Mouse (Mus musculus): ENCODE results near the gene Plekhs1. TPM values are rescaled to one million over a fixed set of nuclear protein-coding genes. Genes with fewer than 3 reads are reported as not detected.
"Not testable (repeated sequence)": the region's sequence is repeated elsewhere in the genome, so short reads cannot be mapped to it uniquely, and the experiment has no call there.

Gene Plekhs1
- total RNA-seq, 2 experiments from 2014 or later = 0.07 to 0.50 TPM

DNA sequence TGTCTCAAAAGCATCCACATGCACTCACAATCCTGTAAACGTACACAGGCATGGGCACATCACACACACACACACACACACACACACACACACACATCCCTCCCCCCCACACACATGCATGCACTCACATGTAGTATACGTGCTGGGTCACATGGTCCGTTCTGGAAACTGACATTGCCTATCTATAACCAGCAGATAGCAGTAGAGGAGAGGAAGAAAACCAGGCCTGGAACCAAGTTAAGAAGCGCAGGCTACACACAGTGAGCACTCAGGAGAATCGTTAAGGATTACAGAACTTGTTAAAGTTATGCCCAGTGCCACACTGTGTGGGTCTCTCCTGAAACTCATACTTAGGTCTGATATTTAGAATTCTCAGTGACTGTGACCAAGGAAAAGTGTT is 41.6 kb downstream of the Plekhs1 start:
- intact Hi-C loops (cut with DNase I); DNase-seq: not testable (repeated sequence)

DNA sequence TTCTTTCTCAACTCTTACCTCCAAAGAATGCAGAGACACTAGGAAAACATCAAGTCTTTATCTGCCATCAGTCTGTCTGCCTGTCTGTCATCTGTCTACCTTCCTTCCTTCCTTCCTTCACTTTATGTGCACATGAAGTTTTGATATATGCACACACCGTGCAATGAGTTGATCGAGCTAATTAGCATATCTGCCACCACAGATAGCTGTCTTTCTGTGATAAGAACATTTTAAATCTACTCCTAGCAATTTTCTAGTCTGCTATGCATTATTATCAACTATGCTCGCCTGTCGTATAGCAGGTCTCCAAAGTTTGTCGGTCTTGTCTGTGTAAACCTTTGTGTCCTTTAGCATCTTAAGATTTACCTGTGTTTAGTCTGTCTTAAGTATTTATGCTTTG is 42.1 kb downstream of the Plekhs1 start:
- intact Hi-C loops (cut with DNase I) = not testable (repeated sequence)

DNA sequence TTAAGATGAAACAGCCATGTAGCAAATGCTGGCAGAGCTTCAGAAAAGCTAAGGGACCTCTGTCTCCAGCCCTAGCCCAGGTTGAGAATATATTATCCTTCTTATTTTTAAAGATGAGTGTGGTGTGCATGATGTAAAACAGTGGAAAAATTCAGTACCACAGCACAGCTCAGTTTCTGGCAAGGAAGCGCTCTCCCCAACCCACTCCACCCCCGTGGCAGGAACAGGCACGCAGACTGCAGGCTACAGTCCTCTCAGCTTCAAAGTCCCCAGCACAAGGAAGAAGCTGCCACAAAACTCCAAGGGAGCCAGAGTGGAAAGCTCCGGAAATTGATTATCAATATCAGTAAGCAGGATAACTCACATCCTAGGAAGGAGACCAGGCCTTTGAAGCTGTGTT is 49.8 kb downstream of the Plekhs1 start:
- DNase-seq; intact Hi-C loops (cut with DNase I): not testable (repeated sequence)

More for the DNA sequence above, 42.1 kb downstream of the Plekhs1 start:
- not testable (repeated sequence) for DNase-seq

DNA sequence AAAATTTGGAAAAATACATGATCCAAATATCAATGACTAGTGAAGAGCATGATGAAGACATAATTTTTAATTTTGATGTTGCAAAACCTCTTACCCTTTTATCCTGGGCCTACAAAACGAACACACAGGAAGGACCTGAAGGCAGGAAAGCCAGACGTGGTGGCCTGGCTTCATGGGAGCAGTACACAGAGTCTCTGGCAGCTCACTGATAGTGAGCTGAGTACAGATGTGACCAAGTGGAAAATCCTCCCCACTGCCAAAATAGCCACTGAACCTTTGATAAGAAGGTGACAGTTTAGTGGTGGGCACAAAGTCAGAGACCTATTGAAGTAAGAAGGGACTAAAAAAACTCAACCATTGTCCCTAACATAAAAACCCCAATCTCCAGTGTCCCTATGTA is 52.1 kb downstream of the Plekhs1 start:
- DNase-seq; intact Hi-C loops (cut with DNase I): not testable (repeated sequence)

DNA sequence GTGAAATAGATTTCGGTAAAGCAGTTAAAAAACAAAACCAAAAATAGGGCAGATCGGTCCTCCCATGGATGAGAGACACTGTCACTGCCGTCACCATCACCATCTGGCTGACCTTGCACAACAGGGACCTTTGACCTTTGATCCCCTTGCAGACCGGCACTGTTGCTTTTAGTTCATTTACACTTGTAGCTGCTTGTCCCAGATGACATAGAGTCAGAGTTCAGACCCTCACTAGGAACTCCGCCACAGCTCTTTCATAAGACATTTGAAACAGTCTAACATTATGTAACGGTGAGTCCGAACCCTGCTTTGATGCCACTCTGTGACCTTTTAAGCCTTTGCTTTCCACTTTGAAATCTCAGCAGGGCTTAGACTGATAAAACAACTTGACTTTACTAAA is 58.0 kb downstream of the Plekhs1 start:
- DNase-seq; intact Hi-C loops (cut with DNase I): not testable (repeated sequence)

DNA sequence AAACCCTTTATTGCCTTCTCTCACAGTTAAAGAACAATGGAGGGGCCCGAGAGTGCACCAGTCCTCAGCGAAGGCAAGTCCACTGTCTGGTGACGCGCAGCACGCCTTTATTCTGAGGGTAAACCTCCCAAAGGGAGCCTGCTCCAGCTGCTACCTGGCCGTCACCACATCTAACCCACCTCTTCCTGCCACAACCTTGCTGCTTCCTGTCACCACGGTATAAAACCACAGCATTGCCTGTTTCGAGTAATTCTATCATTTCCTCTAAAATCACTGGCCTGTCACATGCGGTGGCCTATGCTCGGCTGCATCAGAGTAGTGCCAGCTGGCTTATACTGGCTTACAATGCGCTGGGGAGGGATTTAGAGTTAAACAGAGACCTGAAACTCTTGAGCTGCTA is 69.1 kb downstream of the Plekhs1 start:
- DNase-seq; intact Hi-C loops (cut with DNase I): not testable (repeated sequence)

DNA sequence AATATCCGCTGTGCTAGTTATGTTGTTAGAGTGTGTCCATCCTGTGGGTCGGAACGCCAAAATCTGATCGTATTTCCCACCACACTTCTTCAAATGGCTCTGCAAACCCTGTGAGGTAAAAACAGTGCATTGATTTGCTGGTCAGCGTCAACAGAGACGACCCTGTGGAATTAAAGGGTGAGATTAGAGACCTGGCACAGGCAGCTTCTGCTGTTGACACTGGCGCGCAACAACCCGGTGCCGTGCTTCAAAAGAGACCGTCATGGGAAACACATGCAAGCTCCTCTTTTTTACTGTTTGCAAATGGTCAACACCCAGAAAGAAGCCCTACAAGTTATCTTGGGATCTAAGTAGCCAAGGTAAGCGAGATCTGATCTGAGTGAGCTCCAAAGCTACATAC is 69.8 kb downstream of the Plekhs1 start:
- no peak for DNase-seq
- intact Hi-C loops (cut with DNase I) = no loop called here

DNA sequence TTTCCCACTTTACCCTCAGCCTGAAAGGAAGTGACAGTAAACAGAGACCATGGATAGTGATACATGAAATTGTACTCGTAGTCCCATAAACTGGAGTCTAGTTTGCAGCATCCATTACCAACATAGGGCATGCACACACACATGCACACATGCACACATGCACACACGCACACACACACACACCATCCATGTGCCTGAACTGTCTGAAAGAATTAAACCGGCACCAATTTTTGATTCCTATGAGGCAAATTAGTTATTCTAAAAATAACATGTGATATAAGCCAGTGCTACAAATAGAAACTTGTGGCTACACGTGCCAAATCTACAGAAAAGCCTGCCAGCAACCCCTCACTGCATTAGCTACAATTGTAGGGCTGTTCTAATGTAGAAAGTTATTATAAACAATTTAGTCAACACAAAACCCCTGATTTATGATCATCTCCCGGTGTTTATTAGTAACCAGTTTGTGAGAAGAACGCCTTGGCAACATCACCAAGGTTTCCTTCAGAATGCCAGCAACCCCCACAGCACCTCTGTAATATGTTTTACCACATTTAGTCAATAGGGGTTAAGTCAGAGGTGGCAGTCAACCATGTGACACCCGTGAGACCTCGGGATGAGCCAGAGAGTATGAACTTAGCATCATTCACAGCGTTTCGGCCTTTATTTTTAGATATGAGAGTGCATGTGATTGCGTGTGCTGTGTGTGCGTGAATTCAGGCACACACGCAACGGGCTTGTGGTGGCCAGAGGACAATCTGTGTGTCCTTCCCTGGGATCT is 72.0 kb downstream of the Plekhs1 start:
- peak; percentile 10 to 39 for DNase-seq
- intact Hi-C loops (cut with DNase I) = no loop called here

DNA sequence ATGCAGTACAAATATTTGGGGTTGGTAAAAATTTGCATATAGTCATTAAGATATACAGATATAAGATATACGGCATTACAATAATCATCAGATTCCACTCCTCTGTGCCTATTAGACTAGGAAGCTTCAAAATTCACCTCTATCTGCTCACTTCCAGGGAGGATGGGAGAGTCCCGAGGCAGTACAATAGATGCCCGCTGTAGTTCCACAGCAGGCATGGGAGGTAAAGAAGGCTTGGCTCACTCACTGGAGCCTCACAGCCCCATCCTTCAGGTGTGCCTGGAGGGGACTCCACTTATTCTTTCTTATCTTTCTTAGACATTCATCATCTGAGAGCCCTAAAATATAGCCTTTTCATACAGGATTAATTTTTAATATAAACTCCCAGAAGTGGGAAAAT is 72.9 kb downstream of the Plekhs1 start:
- intact Hi-C loops (cut with DNase I) = no loop called here

DNA sequence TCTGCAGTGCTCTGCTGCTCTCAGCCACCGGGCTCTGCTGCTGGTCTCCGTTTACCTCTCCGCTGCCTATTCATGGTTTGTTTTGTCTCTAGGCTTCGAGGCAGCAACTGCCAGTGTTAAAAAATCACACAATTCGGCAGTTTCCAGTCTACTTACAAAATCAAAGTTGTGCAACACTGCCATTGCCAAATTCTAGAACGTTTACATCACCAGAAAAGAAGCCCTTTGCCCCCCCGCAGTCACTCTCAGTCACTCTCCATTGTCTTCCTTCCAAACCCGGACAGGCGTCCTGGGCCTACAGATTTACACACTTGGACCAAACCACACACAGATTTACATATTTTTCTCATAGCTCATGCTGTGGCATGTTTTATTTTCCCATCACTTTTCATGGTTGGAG is 73.6 kb downstream of the Plekhs1 start:
- intact Hi-C loops (cut with DNase I) = no loop called here
- no peak for DNase-seq

More for the DNA sequence above, 72.9 kb downstream of the Plekhs1 start:
- DNase-seq = no peak

DNA sequence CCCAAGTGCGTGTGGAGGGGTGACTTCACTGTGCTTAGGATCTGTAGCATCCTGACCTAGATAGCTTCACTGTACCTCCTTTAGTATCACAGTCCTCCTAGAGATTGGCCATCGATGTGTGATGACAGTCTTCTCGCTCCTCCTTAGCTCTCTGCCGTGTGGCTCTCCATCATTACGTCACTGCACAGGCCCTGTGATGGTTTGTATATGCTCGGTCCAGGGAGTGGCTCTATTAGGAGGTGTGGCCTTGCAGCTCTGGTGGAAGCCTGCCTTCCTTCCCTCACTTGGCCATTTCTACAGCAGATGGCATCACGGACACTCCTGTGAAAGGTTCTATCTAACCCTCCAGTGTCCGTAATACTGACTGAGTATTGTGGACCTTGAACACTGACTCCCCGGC is 74.3 kb downstream of the Plekhs1 start:
- intact Hi-C loops (cut with DNase I) = no loop called here
- DNase-seq = no peak

Other genes with a start within 250 kb of the Plekhs1 start
- gene Habp2, start 174.5 kb upstream of the Plekhs1 start, total RNA-seq (2021) = not detected
- gene Nrap, start 71.6 kb upstream of the Plekhs1 start, total RNA-seq (2021) = 100 to 1,000 TPM; 219 to 250 TPM
- 10 to 100 TPM; 16.3 to 17.6 TPM for gene Casp7, start 64.5 kb upstream of the Plekhs1 start, total RNA-seq (2021)
- gene Dclre1a, start 86.6 kb downstream of the Plekhs1 start, total RNA-seq (2021) = 10 to 100 TPM; 12.3 to 13.7 TPM
- 10 to 100 TPM; 24.4 to 25.1 TPM for gene Nhlrc2, start 86.6 kb downstream of the Plekhs1 start, total RNA-seq (2021)